Mouse (Mus musculus) embryonic facial prominence, embryonic 12.5 days (tissue): ENCODE measurements around the gene Gm10665. TPM values are rescaled to one million over a fixed set of nuclear protein-coding genes. Genes with fewer than 3 reads are reported as not detected.
"Not testable (repeated sequence)": the region's sequence is repeated elsewhere in the genome, so short reads cannot be mapped to it uniquely, and the experiment has no call there.

Source experiments
- ATAC-seq: fragments of 200-750 bp; cut with Nextera tagmentation; 2 replicates; pipeline ENCODE4 v1.8.0; 2017; ENCODE audit not compliant: insufficient number of reproducible peaks, insufficient read depth, low FRiP score, low TSS enrichment
- H3K27ac ChIP-seq: fragments of 300-500 bp; sonication (generic); 2 replicates; pipeline ENCODE4 v1.5.1; 2016; ENCODE audit warnings: mild to moderate bottlenecking
- H3K27me3 ChIP-seq: fragments of 300-500 bp; sonication (generic); 2 replicates; pipeline ENCODE4 v1.6.1; 2016; ENCODE audit warnings: mild to moderate bottlenecking, moderate library complexity
- H3K36me3 ChIP-seq: fragments of 300-500 bp; sonication (generic); 2 replicates; pipeline ENCODE4 v1.6.1; 2016; ENCODE audit warnings: mild to moderate bottlenecking
- H3K4me1 ChIP-seq: fragments of 300-500 bp; sonication (generic); 2 replicates; pipeline ENCODE4 v1.6.1; 2016
- H3K4me2 ChIP-seq: fragments of 300-500 bp; sonication (generic); replicated peaks from 2 replicates; pipeline ENCODE4 v1.6.1; 2016; ENCODE audit warnings: mild to moderate bottlenecking, moderate library complexity
- H3K4me3 ChIP-seq: fragments of 300-500 bp; sonication (generic); 2 replicates; pipeline ENCODE4 v1.5.1; 2016; ENCODE audit warnings: mild to moderate bottlenecking
- H3K9ac ChIP-seq: fragments of 300-500 bp; sonication (generic); 2 replicates; pipeline ENCODE4 v1.6.1; 2016; ENCODE audit warnings: mild to moderate bottlenecking, moderate library complexity
- H3K9me3 ChIP-seq: fragments of 300-500 bp; sonication (generic); 2 replicates; pipeline ENCODE4 v1.6.1; 2016; ENCODE audit warnings: mild to moderate bottlenecking, moderate library complexity
- WGBS: fragments of 180-500 bp; shearing (Covaris S2); methylation state at CpG from one replicate; pipeline ENCODE4 v1.1.7; 2016; 5-methylcytosine and 5-hydroxymethylcytosine counted together
- polyA plus RNA-seq: library from polyadenylated mRNA; unstranded; fragments of >200 nt; fragmentation: Nextera tagmentation; extraction: Ambion mirVana; gene quantifications from 2 replicates; pipeline ENCODE4 v1.2.1, GENCODE M21; 2016

The Gm10665 gene
- polyA plus RNA-seq: not detected in 2 replicates

- not testable (repeated sequence) for H3K4me2 ChIP-seq, H3K27me3 ChIP-seq, H3K9ac ChIP-seq, H3K4me3 ChIP-seq, ATAC-seq, H3K27ac ChIP-seq, H3K36me3 ChIP-seq, H3K9me3 ChIP-seq, H3K4me1 ChIP-seq
- WGBS: no CpG with 5 or more reads among the region's 5 CpGs
Measured at GRCm38 (mm10) chr7:22463975-22464374, at the start of gene Gm10665. Gm10665 (minus strand) TSS chr7:22464075.

- 42% methylated on average over 2 of the region's 3 CpGs for WGBS
- H3K27ac ChIP-seq, H3K27me3 ChIP-seq, H3K36me3 ChIP-seq, H3K4me2 ChIP-seq, ATAC-seq, H3K4me3 ChIP-seq, H3K4me1 ChIP-seq, H3K9ac ChIP-seq, H3K9me3 ChIP-seq: not testable (repeated sequence)
Measured at GRCm38 (mm10) chr7:22499578-22499977, 35.7 kb upstream of the Gm10665 start, which contains the start of gene Vmn1r151. Vmn1r151 (minus strand) TSS chr7:22499678.

- H3K4me3 ChIP-seq, H3K27me3 ChIP-seq, H3K9ac ChIP-seq, H3K36me3 ChIP-seq, H3K27ac ChIP-seq, H3K4me2 ChIP-seq, H3K4me1 ChIP-seq, H3K9me3 ChIP-seq, ATAC-seq: not testable (repeated sequence)
- no CpG with 5 or more reads among the region's 2 CpGs for WGBS
Measured at GRCm38 (mm10) chr7:22438129-22438528, 25.7 kb downstream of the Gm10665 start, which contains the start of gene Vmn1r149. Vmn1r149 (minus strand) TSS chr7:22438229.

- H3K9ac ChIP-seq, H3K9me3 ChIP-seq, H3K4me2 ChIP-seq, H3K36me3 ChIP-seq, ATAC-seq, H3K4me3 ChIP-seq, H3K27me3 ChIP-seq, H3K4me1 ChIP-seq, H3K27ac ChIP-seq: not testable (repeated sequence)
- no CpG with 5 or more reads among the region's 3 CpGs for WGBS
Measured at GRCm38 (mm10) chr7:22413283-22413682, 50.6 kb downstream of the Gm10665 start, which contains the start of gene Vmn1r148. Vmn1r148 (plus strand) TSS chr7:22413583.

Other genes with a start within 250 kb of the Gm10665 start
- not detected in 2 replicates for gene Gm8453, start 234.6 kb downstream of the Gm10665 start, polyA plus RNA-seq
- not detected in 2 replicates for gene Gm4187, start 134.4 kb downstream of the Gm10665 start, polyA plus RNA-seq
- not detected in 2 replicates for gene Gm8660, start 93.0 kb downstream of the Gm10665 start, polyA plus RNA-seq
- not detected in 2 replicates for gene Vmn1r148, start 50.5 kb downstream of the Gm10665 start, polyA plus RNA-seq
- gene Vmn1r149, start 25.8 kb downstream of the Gm10665 start, polyA plus RNA-seq: not detected in 2 replicates
- gene Vmn1r151, start 35.6 kb upstream of the Gm10665 start, polyA plus RNA-seq: not detected in 2 replicates
- not detected in 2 replicates for gene Vmn1r152, start 58.9 kb upstream of the Gm10665 start, polyA plus RNA-seq
- gene Gm8677, start 70.8 kb upstream of the Gm10665 start, polyA plus RNA-seq: not detected in 2 replicates
- not detected in 2 replicates for gene Gm4201, start 101.3 kb upstream of the Gm10665 start, polyA plus RNA-seq
- gene Gm4565, start 124.1 kb upstream of the Gm10665 start, polyA plus RNA-seq: not detected in 2 replicates
- not detected in 2 replicates for gene Vmn1r155, start 193.9 kb upstream of the Gm10665 start, polyA plus RNA-seq
- gene Gm8693, start 228.2 kb upstream of the Gm10665 start, polyA plus RNA-seq: not detected in 2 replicates